Mouse (Mus musculus) adrenal gland, adult 2 months (tissue): ENCODE data around the gene Amot. TPM values are rescaled to one million over a fixed set of nuclear protein-coding genes. Genes with fewer than 3 reads are reported as not detected.

ENCODE experiments used
- polyA plus RNA-seq: library from polyadenylated mRNA; depleted of rRNA; stranded (reverse); fragments of >200 nt; gene quantifications from 2 replicates; pipeline ENCODE4 v1.2.3, GENCODE M21; 2012; rRNA removed
- total RNA-seq, 2 experiments: library from RNA; stranded (reverse); gene quantifications; 2 replicates each; pipeline ENCODE4 v1.2.3; 2021

The Amot gene
- total and polyA plus RNA-seq, 3 experiments = 6.9 to 7.0 (median 7.0) TPM

Other genes starting within 250 kb of the Amot start
- gene Lhfpl1, start 156.1 kb downstream of the Amot start, total RNA-seq = not detected
- not detected in 2 replicates for gene Lhfpl1, start 156.1 kb downstream of the Amot start, polyA plus RNA-seq